Mouse (Mus musculus): ENCODE measurements around the gene Itga3. TPM values are rescaled to one million over a fixed set of nuclear protein-coding genes. Genes with fewer than 3 reads are reported as not detected.

Gene Itga3
- polyA plus RNA-seq, 1 experiment, result 86.4 TPM

- no peaks in the 10 kb centered on the region for H3K36me3 ChIP-seq (ENCODE audit: control insufficient read depth, insufficient read depth, low read length, poor library complexity, severe bottlenecking)
- peak within 1 kb of the TSS; percentile 73 for H3K4me3 ChIP-seq (ENCODE audit: low read depth, low read length)
- no peak within 1 kb of the TSS for H3K27ac ChIP-seq (ENCODE audit: insufficient read depth, low read length)
- no peaks in the 10 kb centered on the region for H3K9me3 ChIP-seq (replicated peaks; ENCODE audit: control insufficient read depth, insufficient read depth, low read length, poor library complexity, severe bottlenecking)
- peaks cover 5% of the 10 kb centered on the region for H3K27me3 ChIP-seq (ENCODE audit: control insufficient read depth, insufficient read depth, low read length, poor library complexity, severe bottlenecking)
- H3K9ac ChIP-seq (ENCODE audit: low read depth, poor library complexity, severe bottlenecking), result peak within 1 kb of the TSS; percentile 70
- H3K4me1 ChIP-seq (ENCODE audit: control insufficient read depth, insufficient read depth, low read length), result no peaks in the 10 kb centered on the region
- no peak for TF ChIP-seq EP300 (IDR thresholded peaks at IDR 0.05; ENCODE audit: insufficient read depth, low read depth, low read length)
- TF ChIP-seq CTCF (IDR thresholded peaks at IDR 0.05; ENCODE audit: low read depth, low read length), result no peak
- TF ChIP-seq POLR2A (IDR thresholded peaks at IDR 0.05; ENCODE audit: insufficient read depth, low read length), result no peak
Measured at GRCm38 (mm10) chr11:95009629-95010014, 67.0 kb downstream of the Itga3 start, which contains the start of gene Samd14. Gene Samd14 (plus strand): TSS chr11:95009879.

DNA sequence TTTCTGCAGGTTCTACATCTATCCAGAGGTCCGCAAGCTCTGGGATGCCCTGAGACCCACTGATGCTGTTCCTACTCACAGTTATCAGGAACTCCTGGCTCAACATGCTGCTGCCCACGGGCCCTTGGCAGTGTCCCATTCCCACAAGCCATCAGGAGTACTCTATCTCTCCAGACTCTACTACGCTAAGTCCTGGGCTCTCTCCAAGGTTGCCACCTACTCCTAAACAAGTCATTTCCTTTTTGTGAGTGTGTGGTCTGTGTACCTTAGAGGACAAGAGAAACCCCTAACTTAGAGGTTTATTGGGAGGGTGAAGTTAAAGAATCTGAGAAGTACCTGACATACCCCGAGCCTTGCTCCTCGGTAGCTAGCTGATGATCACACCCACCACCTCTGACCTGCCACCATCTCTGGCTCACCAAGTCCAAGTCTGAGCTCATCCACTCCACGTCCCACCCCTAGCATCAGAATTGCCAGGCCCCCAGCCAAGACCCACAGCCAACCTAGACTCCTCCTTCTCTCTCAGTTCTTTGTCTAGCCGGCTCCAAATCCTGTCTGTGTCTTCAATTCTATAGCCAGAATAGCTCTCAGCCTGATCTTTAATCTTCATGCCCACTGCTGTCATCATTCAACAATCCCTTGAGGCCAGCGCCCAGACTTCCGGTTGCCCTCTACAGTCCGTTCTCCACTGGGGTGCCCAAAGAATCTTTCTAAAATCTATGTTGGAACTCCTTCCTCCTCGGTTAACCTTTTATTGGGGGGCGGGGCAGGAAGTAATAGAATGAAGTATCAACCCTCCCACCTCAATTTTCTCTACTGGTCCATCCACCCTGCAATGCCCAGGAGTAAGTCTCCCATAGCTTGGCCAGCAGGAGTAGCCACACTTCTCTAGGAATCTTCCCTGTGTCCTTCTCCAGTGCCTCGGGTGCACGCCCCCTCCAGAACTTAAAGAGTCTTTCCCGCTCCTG, 67.7 kb downstream of the Itga3 start:
- Histone ChIP-seq H3K27ac (ENCODE audit: insufficient read depth, low read length) (no peak overlapping the region), H3K4me3 (ENCODE audit: low read depth, low read length) (peak overlapping the region; percentile 57), H3K36me3 (ENCODE audit: control insufficient read depth, insufficient read depth, low read length, poor library complexity, severe bottlenecking) (no peaks in the 10 kb centered on the region), H3K9ac (ENCODE audit: low read depth, poor library complexity, severe bottlenecking) (peak overlapping the region; percentile 70), H3K27me3 (ENCODE audit: control insufficient read depth, insufficient read depth, low read length, poor library complexity, severe bottlenecking) (peaks cover 5% of the 10 kb centered on the region), H3K4me1 (ENCODE audit: control insufficient read depth, insufficient read depth, low read length) (no peaks in the 10 kb centered on the region), H3K9me3 (replicated peaks; ENCODE audit: control insufficient read depth, insufficient read depth, low read length, poor library complexity, severe bottlenecking) (no peaks in the 10 kb centered on the region)
- TF ChIP-seq EP300 (IDR thresholded peaks at IDR 0.05; ENCODE audit: insufficient read depth, low read depth, low read length), result no peak
- TF ChIP-seq CTCF (IDR thresholded peaks at IDR 0.05; ENCODE audit: low read depth, low read length), result no peak
- TF ChIP-seq POLR2A (IDR thresholded peaks at IDR 0.05; ENCODE audit: insufficient read depth, low read length), result no peak

DNA sequence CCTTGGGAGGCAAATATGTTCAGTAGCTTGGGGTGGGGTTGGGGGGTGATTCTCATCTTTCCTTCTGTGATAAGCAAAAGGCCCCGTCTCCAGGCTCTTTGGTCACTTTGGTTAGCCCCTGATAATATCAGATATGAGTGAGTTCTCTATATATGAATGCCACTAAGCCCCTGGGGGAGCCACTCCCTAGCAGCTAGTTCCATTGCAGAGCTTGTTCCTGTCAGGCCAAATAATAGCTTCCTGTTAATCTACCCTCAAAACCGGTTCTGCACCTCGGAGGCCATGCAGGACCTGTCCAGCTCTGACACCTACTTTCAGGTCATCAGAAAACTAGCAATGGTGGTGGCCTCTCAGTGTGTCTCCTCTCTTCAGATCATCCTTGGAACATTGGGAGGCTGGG, 69.2 kb downstream of the Itga3 start:
- Histone ChIP-seq H3K4me3 (ENCODE audit: low read depth, low read length) (no peak overlapping the region), H3K27me3 (ENCODE audit: control insufficient read depth, insufficient read depth, low read length, poor library complexity, severe bottlenecking) (peaks cover 5% of the 10 kb centered on the region), H3K36me3 (ENCODE audit: control insufficient read depth, insufficient read depth, low read length, poor library complexity, severe bottlenecking) (no peaks in the 10 kb centered on the region), H3K27ac (ENCODE audit: insufficient read depth, low read length) (no peak overlapping the region), H3K9me3 (replicated peaks; ENCODE audit: control insufficient read depth, insufficient read depth, low read length, poor library complexity, severe bottlenecking) (no peaks in the 10 kb centered on the region), H3K4me1 (ENCODE audit: control insufficient read depth, insufficient read depth, low read length) (no peaks in the 10 kb centered on the region), H3K9ac (ENCODE audit: low read depth, poor library complexity, severe bottlenecking) (no peak overlapping the region)
- no peak for TF ChIP-seq POLR2A (IDR thresholded peaks at IDR 0.05; ENCODE audit: insufficient read depth, low read length)
- TF ChIP-seq EP300 (IDR thresholded peaks at IDR 0.05; ENCODE audit: insufficient read depth, low read depth, low read length), result no peak
- no peak for TF ChIP-seq CTCF (IDR thresholded peaks at IDR 0.05; ENCODE audit: low read depth, low read length)

GRCm38 (mm10) chr11:95006525-95007219, 69.9 kb downstream of the Itga3 start:
- Histone ChIP-seq H3K27me3 (ENCODE audit: control insufficient read depth, insufficient read depth, low read length, poor library complexity, severe bottlenecking) (peaks cover 5% of the 10 kb centered on the region), H3K9ac (ENCODE audit: low read depth, poor library complexity, severe bottlenecking) (peak overlapping the region; percentile 60), H3K36me3 (ENCODE audit: control insufficient read depth, insufficient read depth, low read length, poor library complexity, severe bottlenecking) (no peaks in the 10 kb centered on the region), H3K9me3 (replicated peaks; ENCODE audit: control insufficient read depth, insufficient read depth, low read length, poor library complexity, severe bottlenecking) (no peaks in the 10 kb centered on the region), H3K4me1 (ENCODE audit: control insufficient read depth, insufficient read depth, low read length) (no peaks in the 10 kb centered on the region), H3K4me3 (ENCODE audit: low read depth, low read length) (peak overlapping the region; percentile 59), H3K27ac (ENCODE audit: insufficient read depth, low read length) (no peak overlapping the region)
- no peak for TF ChIP-seq EP300 (IDR thresholded peaks at IDR 0.05; ENCODE audit: insufficient read depth, low read depth, low read length)
- no peak for TF ChIP-seq POLR2A (IDR thresholded peaks at IDR 0.05; ENCODE audit: insufficient read depth, low read length)
- no peak for TF ChIP-seq CTCF (IDR thresholded peaks at IDR 0.05; ENCODE audit: low read depth, low read length)

- no peak overlapping the region for H3K27ac ChIP-seq (ENCODE audit: insufficient read depth, low read length)
- TF ChIP-seq EP300 (IDR thresholded peaks at IDR 0.05; ENCODE audit: insufficient read depth, low read depth, low read length) (no peak), POLR2A (IDR thresholded peaks at IDR 0.05; ENCODE audit: insufficient read depth, low read length) (no peak)
- no peaks in the 10 kb centered on the region for H3K36me3 ChIP-seq (ENCODE audit: control insufficient read depth, insufficient read depth, low read length, poor library complexity, severe bottlenecking)
- no peak overlapping the region for H3K4me3 ChIP-seq (ENCODE audit: low read depth, low read length)
- no peak overlapping the region for H3K9ac ChIP-seq (ENCODE audit: low read depth, poor library complexity, severe bottlenecking)
- no peaks in the 10 kb centered on the region for H3K9me3 ChIP-seq (replicated peaks; ENCODE audit: control insufficient read depth, insufficient read depth, low read length, poor library complexity, severe bottlenecking)
- no peaks in the 10 kb centered on the region for H3K4me1 ChIP-seq (ENCODE audit: control insufficient read depth, insufficient read depth, low read length)
- peaks cover 5% of the 10 kb centered on the region for H3K27me3 ChIP-seq (ENCODE audit: control insufficient read depth, insufficient read depth, low read length, poor library complexity, severe bottlenecking)
Measured at GRCm38 (mm10) chr11:95006038-95006437, 70.6 kb downstream of the Itga3 start.

DNA sequence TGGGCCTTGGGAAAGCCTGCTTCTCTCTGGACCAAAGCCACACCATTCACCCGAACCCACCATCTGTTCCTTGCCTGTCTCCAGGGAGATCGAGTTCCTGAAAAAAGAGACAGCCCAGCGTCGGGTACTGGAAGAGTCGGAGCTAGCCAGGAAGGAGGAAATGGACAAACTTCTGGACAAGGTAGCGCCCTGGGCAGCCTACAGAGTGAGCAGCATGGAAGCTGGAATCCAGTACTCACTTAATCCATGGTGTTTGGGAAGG, 71.7 kb downstream of the Itga3 start:
- no peaks in the 10 kb centered on the region for H3K27me3 ChIP-seq (ENCODE audit: control insufficient read depth, insufficient read depth, low read length, poor library complexity, severe bottlenecking)
- TF ChIP-seq EP300 (IDR thresholded peaks at IDR 0.05; ENCODE audit: insufficient read depth, low read depth, low read length) (no peak), CTCF (IDR thresholded peaks at IDR 0.05; ENCODE audit: low read depth, low read length) (no peak), POLR2A (IDR thresholded peaks at IDR 0.05; ENCODE audit: insufficient read depth, low read length) (no peak)
- H3K9me3 ChIP-seq (replicated peaks; ENCODE audit: control insufficient read depth, insufficient read depth, low read length, poor library complexity, severe bottlenecking), result no peaks in the 10 kb centered on the region
- no peak overlapping the region for H3K4me3 ChIP-seq (ENCODE audit: low read depth, low read length)
- H3K36me3 ChIP-seq (ENCODE audit: control insufficient read depth, insufficient read depth, low read length, poor library complexity, severe bottlenecking), result no peaks in the 10 kb centered on the region
- H3K4me1 ChIP-seq (ENCODE audit: control insufficient read depth, insufficient read depth, low read length), result no peaks in the 10 kb centered on the region
- H3K27ac ChIP-seq (ENCODE audit: insufficient read depth, low read length), result no peak overlapping the region
- no peak overlapping the region for H3K9ac ChIP-seq (ENCODE audit: low read depth, poor library complexity, severe bottlenecking)
